Mouse (Mus musculus) layer of hippocampus, adult 8-10 months (tissue): ENCODE data around the gene Gm4756. TPM values are rescaled to one million over a fixed set of nuclear protein-coding genes. Genes with fewer than 3 reads are reported as not detected.

Source experiments
- total RNA-seq, 4 experiments: library from RNA; stranded (reverse); gene quantifications; 2 replicates each; pipeline ENCODE4 v1.2.4; 2022

Gene Gm4756
- total RNA-seq, 4 experiments from 2014 or later: not detected

Other genes with a start within 250 kb of the Gm4756 start
- 1,000 to 10,000 TPM; 1,208 to 1,335 (median 1,272) TPM for gene Rtn1, start 240.6 kb downstream of the Gm4756 start, total RNA-seq
- gene Lrrc9, start 207.8 kb downstream of the Gm4756 start, total RNA-seq: 1 to 10 TPM; 2.0 to 4.9 (median 4.0) TPM
- 10 to 100 TPM; 30.3 to 32.7 (median 30.8) TPM for gene Pcnx4, start 113.3 kb downstream of the Gm4756 start, total RNA-seq
- gene Dhrs7, start 15.2 kb upstream of the Gm4756 start, total RNA-seq: 10 to 100 TPM; 40.5 to 47.7 (median 46.1) TPM
- 100 to 1,000 TPM; 242 to 265 (median 252) TPM for gene Ppm1a, start 107.8 kb upstream of the Gm4756 start, total RNA-seq